Mouse (Mus musculus): Measurements from ENCODE around the gene Cdk1. TPM values are rescaled to one million over a fixed set of nuclear protein-coding genes. Genes with fewer than 3 reads are reported as not detected.

Gene Cdk1
- polyA plus RNA-seq, 1 experiment from 2014 or later = 441 TPM

DNA sequence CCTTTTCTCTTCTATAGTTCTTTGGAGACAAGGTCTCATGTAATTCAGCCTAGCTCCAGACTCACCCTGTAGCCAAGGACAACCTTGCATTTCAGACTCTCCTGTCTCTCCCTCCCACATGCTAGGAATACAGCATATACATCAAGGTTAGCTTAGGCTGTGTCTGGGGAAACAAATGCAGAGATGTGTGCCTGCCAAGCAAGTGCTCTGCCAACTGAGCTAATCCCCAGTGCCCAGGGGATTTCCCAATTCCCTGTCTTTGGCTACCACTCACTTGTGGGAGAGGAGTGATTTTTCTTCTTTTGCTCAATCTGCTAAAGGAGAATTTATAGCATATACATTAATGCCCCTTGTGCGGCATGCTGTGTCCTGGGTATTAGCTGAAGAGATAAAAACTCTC lies 30.4 kb upstream of the Cdk1 start:
- Histone ChIP-seq H3K27me3 (replicated peaks; ENCODE audit: control insufficient read depth, insufficient read depth, low read length) (no peaks in the 10 kb centered on the region), H3K9me3 (ENCODE audit: control insufficient read depth, low read length) (no peaks in the 10 kb centered on the region), H3K4me3 (ENCODE audit: low read depth, low read length) (no peak overlapping the region), H3K9ac (ENCODE audit: low read depth, low read length) (no peak overlapping the region), H3K4me1 (replicated peaks; ENCODE audit: control insufficient read depth, insufficient read depth, low read length) (no peaks in the 10 kb centered on the region), H3K36me3 (ENCODE audit: control insufficient read depth, insufficient read depth, low read length) (no peaks in the 10 kb centered on the region), H3K27ac (ENCODE audit: low read depth, low read length) (no peak overlapping the region), H3K4me2 (no peak overlapping the region)
- WGBS = 79% methylated on average over 1 of the region's 1 CpGs
- ATAC-seq (replicated peaks; ENCODE audit: low FRiP score) (no peak), DNase-seq (ENCODE audit: low spot score) (no peak)

GRCm38 (mm10) chr10:69375154-69375553 lies 22.4 kb upstream of the Cdk1 start:
- Histone ChIP-seq H3K4me1 (replicated peaks; ENCODE audit: control insufficient read depth, insufficient read depth, low read length) (no peaks in the 10 kb centered on the region), H3K4me3 (ENCODE audit: low read depth, low read length) (no peak overlapping the region), H3K27ac (ENCODE audit: low read depth, low read length) (no peak overlapping the region), H3K36me3 (ENCODE audit: control insufficient read depth, insufficient read depth, low read length) (no peaks in the 10 kb centered on the region), H3K27me3 (replicated peaks; ENCODE audit: control insufficient read depth, insufficient read depth, low read length) (no peaks in the 10 kb centered on the region), H3K9ac (ENCODE audit: low read depth, low read length) (no peak overlapping the region), H3K4me2 (no peak overlapping the region), H3K9me3 (ENCODE audit: control insufficient read depth, low read length) (no peaks in the 10 kb centered on the region)
- DNase-seq (ENCODE audit: low spot score) = no peak
- 47% methylated on average over 7 of the region's 7 CpGs for WGBS
- ATAC-seq (replicated peaks; ENCODE audit: low FRiP score) = no peak

- ATAC-seq (replicated peaks; ENCODE audit: low FRiP score) = no peak
- no peak overlapping the region for H3K4me3 ChIP-seq (ENCODE audit: low read depth, low read length)
- no peak overlapping the region for H3K4me2 ChIP-seq
- 69% methylated on average over 10 of the region's 10 CpGs for WGBS
- no peak for DNase-seq (ENCODE audit: low spot score)
- H3K4me1 ChIP-seq (replicated peaks; ENCODE audit: control insufficient read depth, insufficient read depth, low read length) = no peaks in the 10 kb centered on the region
- no peak overlapping the region for H3K27ac ChIP-seq (ENCODE audit: low read depth, low read length)
- H3K9me3 ChIP-seq (ENCODE audit: control insufficient read depth, low read length) = no peaks in the 10 kb centered on the region
- no peaks in the 10 kb centered on the region for H3K36me3 ChIP-seq (ENCODE audit: control insufficient read depth, insufficient read depth, low read length)
- no peak overlapping the region for H3K9ac ChIP-seq (ENCODE audit: low read depth, low read length)
- H3K27me3 ChIP-seq (replicated peaks; ENCODE audit: control insufficient read depth, insufficient read depth, low read length) = no peaks in the 10 kb centered on the region
Observed at GRCm38 (mm10) chr10:69373796-69374550, 21.2 kb upstream of the Cdk1 start.

- Histone ChIP-seq H3K27ac (ENCODE audit: low read depth, low read length) (no peak overlapping the region), H3K36me3 (ENCODE audit: control insufficient read depth, insufficient read depth, low read length) (no peaks in the 10 kb centered on the region), H3K27me3 (replicated peaks; ENCODE audit: control insufficient read depth, insufficient read depth, low read length) (no peaks in the 10 kb centered on the region), H3K9me3 (ENCODE audit: control insufficient read depth, low read length) (no peaks in the 10 kb centered on the region), H3K4me2 (no peak overlapping the region), H3K9ac (ENCODE audit: low read depth, low read length) (no peak overlapping the region), H3K4me1 (replicated peaks; ENCODE audit: control insufficient read depth, insufficient read depth, low read length) (no peaks in the 10 kb centered on the region), H3K4me3 (ENCODE audit: low read depth, low read length) (no peak overlapping the region)
- ATAC-seq (replicated peaks; ENCODE audit: low FRiP score) (no peak), DNase-seq (ENCODE audit: low spot score) (no peak)
- WGBS = 85% methylated on average over 14 of the region's 14 CpGs
Observed at GRCm38 (mm10) chr10:69372061-69372460, 19.3 kb upstream of the Cdk1 start.

DNA sequence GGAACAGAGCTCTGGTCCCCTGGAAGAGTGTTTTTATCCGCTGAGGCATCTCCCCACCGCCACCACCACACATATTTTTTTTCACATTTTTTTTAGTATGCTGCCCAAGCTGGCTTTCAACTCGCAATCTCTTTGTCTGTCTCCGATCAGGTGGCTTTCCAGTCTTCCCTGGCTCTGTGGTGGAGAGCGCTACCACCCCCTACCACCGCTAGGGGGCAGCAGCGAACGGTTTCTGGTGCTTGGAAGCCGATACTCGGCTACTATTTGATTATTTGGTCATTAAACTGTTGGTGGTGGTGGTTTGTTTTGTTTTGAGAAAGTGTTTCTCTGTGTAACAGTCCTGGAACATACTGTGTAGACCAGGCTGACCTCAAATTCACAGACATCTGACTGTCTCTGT lies 18.7 kb upstream of the Cdk1 start:
- no peak overlapping the region for H3K9ac ChIP-seq (ENCODE audit: low read depth, low read length)
- H3K27me3 ChIP-seq (replicated peaks; ENCODE audit: control insufficient read depth, insufficient read depth, low read length) = no peaks in the 10 kb centered on the region
- H3K9me3 ChIP-seq (ENCODE audit: control insufficient read depth, low read length) = no peaks in the 10 kb centered on the region
- ATAC-seq (replicated peaks; ENCODE audit: low FRiP score) (no peak), DNase-seq (ENCODE audit: low spot score) (peak; percentile 46)
- 14% methylated on average over 10 of the region's 10 CpGs for WGBS
- no peak overlapping the region for H3K4me3 ChIP-seq (ENCODE audit: low read depth, low read length)
- no peaks in the 10 kb centered on the region for H3K36me3 ChIP-seq (ENCODE audit: control insufficient read depth, insufficient read depth, low read length)
- no peaks in the 10 kb centered on the region for H3K4me1 ChIP-seq (replicated peaks; ENCODE audit: control insufficient read depth, insufficient read depth, low read length)
- H3K4me2 ChIP-seq = no peak overlapping the region
- H3K27ac ChIP-seq (ENCODE audit: low read depth, low read length) = no peak overlapping the region

GRCm38 (mm10) chr10:69369321-69369720 lies 16.6 kb upstream of the Cdk1 start:
- H3K4me1 ChIP-seq (replicated peaks; ENCODE audit: control insufficient read depth, insufficient read depth, low read length) = no peaks in the 10 kb centered on the region
- DNase-seq (ENCODE audit: low spot score) = no peak
- ATAC-seq (replicated peaks; ENCODE audit: low FRiP score) = no peak
- no peak overlapping the region for H3K9ac ChIP-seq (ENCODE audit: low read depth, low read length)
- H3K9me3 ChIP-seq (ENCODE audit: control insufficient read depth, low read length) = no peaks in the 10 kb centered on the region
- H3K4me2 ChIP-seq = no peak overlapping the region
- H3K27ac ChIP-seq (ENCODE audit: low read depth, low read length) = no peak overlapping the region
- no peaks in the 10 kb centered on the region for H3K27me3 ChIP-seq (replicated peaks; ENCODE audit: control insufficient read depth, insufficient read depth, low read length)
- no peak overlapping the region for H3K4me3 ChIP-seq (ENCODE audit: low read depth, low read length)
- 71% methylated on average over 6 of the region's 6 CpGs for WGBS
- H3K36me3 ChIP-seq (ENCODE audit: control insufficient read depth, insufficient read depth, low read length) = no peaks in the 10 kb centered on the region

DNA sequence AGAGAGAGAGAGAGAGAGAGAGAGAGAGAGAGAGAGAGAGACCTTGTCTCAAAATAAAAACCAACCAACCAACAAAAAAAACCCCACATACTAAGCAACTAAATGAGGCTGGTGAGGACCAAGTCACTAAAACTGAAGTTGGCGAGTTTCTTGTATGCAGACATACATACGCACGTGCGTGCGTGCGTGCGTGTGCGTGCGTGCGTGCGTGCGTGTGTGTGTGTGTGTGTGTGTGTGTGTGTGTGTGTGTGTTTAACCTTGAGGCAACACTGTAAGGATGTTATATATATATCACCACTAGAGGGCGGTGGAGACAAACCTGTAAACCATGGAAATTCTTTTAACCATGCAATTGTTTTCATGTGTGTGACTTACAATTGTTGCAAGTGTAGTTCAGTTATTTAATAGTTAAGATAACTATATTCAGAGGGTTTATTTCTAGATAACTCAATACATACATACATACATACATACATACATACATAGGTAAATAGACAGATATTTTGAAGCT lies 14.2 kb upstream of the Cdk1 start:
- WGBS = 71% methylated on average over 13 of the region's 13 CpGs

DNA sequence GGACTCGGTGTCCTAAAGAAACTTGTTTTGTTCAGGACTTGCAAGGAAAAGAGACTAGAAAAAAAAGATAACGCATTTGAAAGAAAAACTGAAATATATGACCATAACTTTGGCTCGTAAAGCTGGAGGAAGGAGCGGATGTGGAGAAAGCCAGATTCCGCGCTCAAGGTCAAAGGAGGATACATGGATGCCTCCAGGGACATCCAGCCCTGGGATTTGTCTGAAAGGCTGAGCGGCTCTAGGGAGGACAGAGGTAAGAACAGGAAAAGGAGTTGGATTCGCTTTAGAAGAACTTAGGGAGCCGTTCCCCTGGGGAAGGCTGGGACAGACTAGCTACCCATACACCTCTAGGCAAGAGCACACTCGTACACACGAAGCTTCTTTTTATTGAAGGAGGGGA lies 13.5 kb upstream of the Cdk1 start:
- Histone ChIP-seq H3K9ac (ENCODE audit: low read depth, low read length) (no peak overlapping the region), H3K27me3 (replicated peaks; ENCODE audit: control insufficient read depth, insufficient read depth, low read length) (no peaks in the 10 kb centered on the region), H3K27ac (ENCODE audit: low read depth, low read length) (no peak overlapping the region), H3K36me3 (ENCODE audit: control insufficient read depth, insufficient read depth, low read length) (no peaks in the 10 kb centered on the region), H3K9me3 (ENCODE audit: control insufficient read depth, low read length) (no peaks in the 10 kb centered on the region), H3K4me3 (ENCODE audit: low read depth, low read length) (no peak overlapping the region), H3K4me1 (replicated peaks; ENCODE audit: control insufficient read depth, insufficient read depth, low read length) (no peaks in the 10 kb centered on the region), H3K4me2 (no peak overlapping the region)
- DNase-seq (ENCODE audit: low spot score) (no peak), ATAC-seq (replicated peaks; ENCODE audit: low FRiP score) (no peak)
- WGBS = 84% methylated on average over 11 of the region's 11 CpGs

More for the DNA sequence above, 14.2 kb upstream of the Cdk1 start:
- no peaks in the 10 kb centered on the region for H3K27me3 ChIP-seq (replicated peaks; ENCODE audit: control insufficient read depth, insufficient read depth, low read length)
- no peak overlapping the region for H3K9ac ChIP-seq (ENCODE audit: low read depth, low read length)
- H3K27ac ChIP-seq (ENCODE audit: low read depth, low read length) = no peak overlapping the region
- ATAC-seq (replicated peaks; ENCODE audit: low FRiP score) (no peak), DNase-seq (ENCODE audit: low spot score) (no peak)
- H3K9me3 ChIP-seq (ENCODE audit: control insufficient read depth, low read length) = no peaks in the 10 kb centered on the region
- no peak overlapping the region for H3K4me2 ChIP-seq
- H3K4me1 ChIP-seq (replicated peaks; ENCODE audit: control insufficient read depth, insufficient read depth, low read length) = no peaks in the 10 kb centered on the region
- no peak overlapping the region for H3K4me3 ChIP-seq (ENCODE audit: low read depth, low read length)
- H3K36me3 ChIP-seq (ENCODE audit: control insufficient read depth, insufficient read depth, low read length) = no peaks in the 10 kb centered on the region

- Histone ChIP-seq H3K9me3 (ENCODE audit: control insufficient read depth, low read length) (no peaks in the 10 kb centered on the region), H3K9ac (ENCODE audit: low read depth, low read length) (no peak overlapping the region), H3K36me3 (ENCODE audit: control insufficient read depth, insufficient read depth, low read length) (no peaks in the 10 kb centered on the region), H3K27ac (ENCODE audit: low read depth, low read length) (no peak overlapping the region), H3K4me1 (replicated peaks; ENCODE audit: control insufficient read depth, insufficient read depth, low read length) (no peaks in the 10 kb centered on the region), H3K27me3 (replicated peaks; ENCODE audit: control insufficient read depth, insufficient read depth, low read length) (no peaks in the 10 kb centered on the region), H3K4me2 (no peak overlapping the region), H3K4me3 (ENCODE audit: low read depth, low read length) (no peak overlapping the region)
- 75% methylated on average over 1 of the region's 1 CpGs for WGBS
- no peak for ATAC-seq (replicated peaks; ENCODE audit: low FRiP score)
- no peak for DNase-seq (ENCODE audit: low spot score)
Observed at GRCm38 (mm10) chr10:69359666-69360065, 6.9 kb upstream of the Cdk1 start.
